Mouse (Mus musculus) neural tube, embryonic 15.5 days (tissue): ENCODE data around the gene Sgms1. TPM values are rescaled to one million over a fixed set of nuclear protein-coding genes. Genes with fewer than 3 reads are reported as not detected.

Source experiments
- ATAC-seq: fragments of 200-750 bp; cut with Nextera tagmentation; 2 replicates; pipeline ENCODE4 v1.8.0; 2017; ENCODE audit warnings: mild to moderate bottlenecking, moderate TSS enrichment, moderate library complexity; ENCODE audit not compliant: low FRiP score
- H3K27ac ChIP-seq: fragments of 300-500 bp; sonication (generic); replicated peaks from 2 replicates; pipeline ENCODE4 v1.5.1; 2015; ENCODE audit warnings: mild to moderate bottlenecking, inconsistent platforms
- H3K27me3 ChIP-seq: fragments of 300-500 bp; sonication (generic); replicated peaks from 2 replicates; pipeline ENCODE4 v1.6.1; 2015; ENCODE audit warnings: inconsistent platforms
- H3K36me3 ChIP-seq: fragments of 300-500 bp; sonication (generic); 2 replicates; pipeline ENCODE4 v1.6.1; 2015; ENCODE audit warnings: inconsistent platforms
- H3K4me1 ChIP-seq: fragments of 300-500 bp; sonication (generic); 2 replicates; pipeline ENCODE4 v1.6.1; 2015; ENCODE audit warnings: inconsistent platforms
- H3K4me2 ChIP-seq: fragments of 300-500 bp; sonication (generic); 2 replicates; pipeline ENCODE4 v1.6.1; 2015; ENCODE audit warnings: inconsistent platforms, mild to moderate bottlenecking, moderate library complexity
- H3K4me3 ChIP-seq: fragments of 300-500 bp; sonication (generic); replicated peaks from 2 replicates; pipeline ENCODE4 v1.5.1; 2015; ENCODE audit warnings: mild to moderate bottlenecking, inconsistent platforms
- H3K9ac ChIP-seq: fragments of 300-500 bp; sonication (generic); replicated peaks from 2 replicates; pipeline ENCODE4 v1.6.1; 2015; ENCODE audit warnings: mild to moderate bottlenecking, inconsistent platforms
- H3K9me3 ChIP-seq: fragments of 300-500 bp; sonication (generic); replicated peaks from 2 replicates; pipeline ENCODE4 v1.6.1; 2016; ENCODE audit warnings: inconsistent platforms
- WGBS: fragments of 180-500 bp; shearing (Covaris S2); methylation state at CpG from one replicate; pipeline ENCODE4 v1.1.7; 2015; ENCODE audit warnings: mixed read lengths; 5-methylcytosine and 5-hydroxymethylcytosine counted together
- polyA plus RNA-seq: library from polyadenylated mRNA; unstranded; fragments of >200 nt; fragmentation: Nextera tagmentation; extraction: Ambion mirVana; gene quantifications from 2 replicates; pipeline ENCODE4 v1.2.1, GENCODE M21; 2015

The Sgms1 gene
- polyA plus RNA-seq, 1 experiment from 2014 or later, result 24.6 TPM

DNA sequence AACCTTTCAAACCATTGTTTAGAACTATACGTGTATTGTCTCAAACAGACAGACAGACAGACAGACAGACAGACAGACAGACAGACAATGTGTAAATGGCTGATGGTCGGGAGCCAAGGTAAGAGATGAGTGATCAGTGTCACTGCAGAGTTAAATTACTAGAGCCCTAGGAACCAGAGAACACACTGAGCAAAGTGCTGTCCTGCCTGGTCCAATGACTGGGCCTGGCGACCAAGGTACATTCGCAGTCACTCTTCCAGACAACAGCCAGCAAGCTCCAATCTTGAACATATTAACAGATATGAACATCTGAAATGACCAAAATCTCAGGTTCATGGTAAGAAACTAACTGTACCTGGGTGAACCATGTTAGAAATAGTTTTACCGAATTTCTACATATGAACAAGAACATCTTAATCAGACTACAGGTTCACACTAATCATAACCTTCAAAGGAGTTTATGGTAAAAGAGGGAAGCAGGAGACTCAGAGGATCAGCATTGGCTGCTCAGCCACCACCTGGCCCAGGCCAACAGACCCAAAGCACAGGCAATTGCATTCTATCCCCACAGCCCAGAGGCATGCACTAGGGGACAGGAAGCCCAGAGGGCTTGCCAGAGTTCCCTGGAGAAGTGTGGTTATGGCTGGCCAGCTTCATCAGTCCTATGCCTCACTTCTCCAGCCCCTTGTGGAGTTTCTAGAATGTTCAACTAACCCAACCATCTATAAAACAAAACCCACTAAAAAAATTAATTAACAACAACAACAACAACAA is 104.6 kb downstream of the Sgms1 start:
- ATAC-seq, result no peak
- H3K9ac ChIP-seq, result no peak overlapping the region
- H3K4me2 ChIP-seq, result no peak overlapping the region
- no peak overlapping the region for H3K27ac ChIP-seq
- no peak overlapping the region for H3K4me3 ChIP-seq
- no peaks in the 10 kb centered on the region for H3K9me3 ChIP-seq
- no peaks in the 10 kb centered on the region for H3K27me3 ChIP-seq
- H3K36me3 ChIP-seq, result no peaks in the 10 kb centered on the region
- 93% methylated on average over 5 of the region's 5 CpGs for WGBS
- 0 out of 2 replicates have a peak, but pooled peaks cover 3% of the 10 kb centered on the region for H3K4me1 ChIP-seq

GRCm38 (mm10) chr19:32281917-32282316 is 107.6 kb downstream of the Sgms1 start:
- H3K4me1 ChIP-seq, result 0 out of 2 replicates have a peak, but pooled peaks cover 3% of the 10 kb centered on the region
- ATAC-seq, result no peak
- no peak overlapping the region for H3K4me3 ChIP-seq
- no peaks in the 10 kb centered on the region for H3K36me3 ChIP-seq
- H3K9me3 ChIP-seq, result no peaks in the 10 kb centered on the region
- H3K27me3 ChIP-seq, result no peaks in the 10 kb centered on the region
- 69% methylated on average over 4 of the region's 4 CpGs for WGBS
- H3K4me2 ChIP-seq, result no peak overlapping the region
- no peak overlapping the region for H3K27ac ChIP-seq
- H3K9ac ChIP-seq, result no peak overlapping the region

DNA sequence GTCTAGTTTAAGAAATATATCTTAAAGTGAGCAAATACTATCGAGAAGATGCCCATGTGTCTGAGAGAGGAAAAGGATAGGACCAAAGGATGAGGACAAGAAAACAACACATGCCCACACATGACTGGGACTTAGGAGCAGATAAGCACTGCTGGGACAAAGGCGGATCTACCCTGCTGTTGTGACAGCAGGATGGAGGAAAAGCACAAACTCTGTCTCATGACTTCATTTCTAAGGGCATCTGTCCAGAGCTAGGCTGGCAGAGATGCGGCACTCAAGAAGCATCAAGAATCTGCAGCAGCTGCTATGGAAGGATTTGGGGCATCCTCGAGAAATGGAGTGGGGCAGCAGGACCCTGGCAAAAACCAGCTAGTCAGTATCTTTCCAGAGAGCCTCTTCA is 109.1 kb downstream of the Sgms1 start:
- WGBS, result 93% methylated on average over 4 of the region's 4 CpGs
- Histone ChIP-seq H3K9ac (no peak overlapping the region), H3K27ac (no peak overlapping the region), H3K4me1 (0 out of 2 replicates have a peak, but pooled peaks cover 3% of the 10 kb centered on the region), H3K27me3 (no peaks in the 10 kb centered on the region), H3K36me3 (no peaks in the 10 kb centered on the region), H3K9me3 (no peaks in the 10 kb centered on the region), H3K4me3 (no peak overlapping the region), H3K4me2 (no peak overlapping the region)
- ATAC-seq, result no peak

DNA sequence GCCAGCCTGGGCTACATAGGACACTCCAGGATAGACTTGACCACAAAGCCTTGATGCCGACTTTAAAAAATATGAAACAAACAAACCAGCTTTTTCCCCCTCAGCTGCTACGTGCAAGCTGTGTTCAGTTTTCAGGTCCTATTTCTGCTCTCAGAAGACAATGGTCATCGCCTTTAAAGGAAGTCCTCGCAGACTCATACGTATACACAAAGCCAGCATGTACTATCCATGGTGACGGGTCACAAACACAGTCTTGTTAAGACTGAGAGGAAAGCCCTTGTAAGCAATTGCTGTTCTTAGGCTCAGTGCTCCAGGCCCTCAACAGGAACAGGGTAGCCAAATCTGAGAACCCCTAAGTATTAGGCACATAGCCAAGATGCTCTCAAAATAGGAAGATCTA is 110.1 kb downstream of the Sgms1 start:
- ATAC-seq, result no peak
- Histone ChIP-seq H3K27ac (no peak overlapping the region), H3K4me3 (no peak overlapping the region), H3K4me1 (0 out of 2 replicates have a peak, but pooled peaks cover 3% of the 10 kb centered on the region), H3K4me2 (no peak overlapping the region), H3K27me3 (no peaks in the 10 kb centered on the region), H3K9me3 (no peaks in the 10 kb centered on the region), H3K9ac (no peak overlapping the region), H3K36me3 (no peaks in the 10 kb centered on the region)
- WGBS, result 91% methylated on average over 6 of the region's 6 CpGs

DNA sequence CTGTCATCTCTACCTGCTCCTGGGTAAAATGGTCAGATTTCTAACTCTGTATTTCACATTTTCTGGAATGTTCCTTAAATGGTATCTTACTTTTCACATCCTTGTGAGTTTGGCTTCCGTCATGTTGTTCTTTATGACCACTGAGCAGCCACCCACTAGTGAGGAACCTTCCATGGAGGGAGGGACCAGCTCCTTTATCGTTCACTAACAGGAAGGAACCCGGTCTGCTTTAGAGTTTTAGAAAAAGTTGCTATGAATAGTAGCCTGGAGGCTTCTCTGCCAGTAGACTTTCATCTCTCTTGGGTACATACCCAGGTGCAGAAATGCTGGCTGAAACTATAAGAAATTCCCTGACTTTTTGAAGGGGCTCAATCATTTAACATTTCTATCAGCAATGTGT is 111.6 kb downstream of the Sgms1 start:
- peaks cover 5% of the 10 kb centered on the region; the same call in 1 of the 2 replicates for H3K4me1 ChIP-seq
- H3K4me2 ChIP-seq, result no peak overlapping the region
- no peak for ATAC-seq
- no peaks in the 10 kb centered on the region for H3K27me3 ChIP-seq
- H3K27ac ChIP-seq, result no peak overlapping the region
- H3K9ac ChIP-seq, result no peak overlapping the region
- 91% methylated on average over 3 of the region's 3 CpGs for WGBS
- no peak overlapping the region for H3K4me3 ChIP-seq
- no peaks in the 10 kb centered on the region for H3K36me3 ChIP-seq
- H3K9me3 ChIP-seq, result no peaks in the 10 kb centered on the region

DNA sequence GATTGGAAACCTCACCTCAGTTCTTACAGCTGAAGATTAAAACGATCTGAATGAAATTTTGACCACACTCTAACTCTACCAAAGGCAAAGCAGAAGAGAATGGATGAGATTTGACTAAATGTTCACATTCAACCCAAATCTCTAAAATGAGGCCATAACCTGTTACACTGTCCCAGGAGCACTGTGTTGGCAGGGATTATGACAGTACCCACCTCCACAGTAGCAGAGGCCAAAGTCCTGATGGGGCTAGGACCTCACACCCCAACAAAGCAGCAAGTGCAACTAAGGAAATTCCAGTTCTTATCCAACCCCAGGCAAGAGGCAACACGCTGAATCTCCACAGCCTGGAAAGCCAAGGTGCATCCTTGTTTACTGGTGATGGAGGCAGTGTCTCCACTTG is 112.2 kb downstream of the Sgms1 start:
- peaks cover 3% of the 10 kb centered on the region; the same call in 1 of the 2 replicates for H3K4me1 ChIP-seq
- no peaks in the 10 kb centered on the region for H3K27me3 ChIP-seq
- no peaks in the 10 kb centered on the region for H3K9me3 ChIP-seq
- WGBS, result 96% methylated on average over 2 of the region's 2 CpGs
- H3K9ac ChIP-seq, result no peak overlapping the region
- H3K27ac ChIP-seq, result no peak overlapping the region
- H3K36me3 ChIP-seq, result no peaks in the 10 kb centered on the region
- ATAC-seq, result no peak
- H3K4me3 ChIP-seq, result no peak overlapping the region
- no peak overlapping the region for H3K4me2 ChIP-seq

- H3K27ac ChIP-seq, result no peak overlapping the region
- peaks cover 2% of the 10 kb centered on the region; the same call in 1 of the 2 replicates for H3K4me1 ChIP-seq
- ATAC-seq, result no peak
- H3K4me2 ChIP-seq, result no peak overlapping the region
- WGBS, result 85% methylated on average over 8 of the region's 8 CpGs
- no peaks in the 10 kb centered on the region for H3K36me3 ChIP-seq
- no peaks in the 10 kb centered on the region for H3K27me3 ChIP-seq
- H3K9me3 ChIP-seq, result no peaks in the 10 kb centered on the region
- no peak overlapping the region for H3K9ac ChIP-seq
- H3K4me3 ChIP-seq, result no peak overlapping the region
Observed at GRCm38 (mm10) chr19:32276817-32277216, 112.7 kb downstream of the Sgms1 start.

- Histone ChIP-seq H3K4me1 (peaks cover 2% of the 10 kb centered on the region; the same call in 1 of the 2 replicates), H3K27ac (no peak overlapping the region), H3K27me3 (no peaks in the 10 kb centered on the region), H3K36me3 (no peaks in the 10 kb centered on the region), H3K9ac (no peak overlapping the region), H3K4me2 (no peak overlapping the region), H3K9me3 (no peaks in the 10 kb centered on the region), H3K4me3 (no peak overlapping the region)
- no peak for ATAC-seq
- WGBS, result 90% methylated on average over 5 of the region's 5 CpGs
Observed at GRCm38 (mm10) chr19:32276263-32276662, 113.3 kb downstream of the Sgms1 start.

GRCm38 (mm10) chr19:32275068-32275925 is 114.2 kb downstream of the Sgms1 start:
- Histone ChIP-seq H3K9me3 (no peaks in the 10 kb centered on the region), H3K4me1 (peaks cover 2% of the 10 kb centered on the region; the same call in 1 of the 2 replicates), H3K4me3 (no peak overlapping the region), H3K27me3 (no peaks in the 10 kb centered on the region), H3K4me2 (no peak overlapping the region), H3K9ac (no peak overlapping the region), H3K27ac (no peak overlapping the region), H3K36me3 (no peaks in the 10 kb centered on the region)
- WGBS, result 83% methylated on average over 14 of the region's 14 CpGs
- no peak for ATAC-seq

- no peak overlapping the region for H3K27ac ChIP-seq
- 68% methylated on average over 2 of the region's 2 CpGs for WGBS
- ATAC-seq, result no peak
Observed at GRCm38 (mm10) chr19:32274145-32274544, 115.4 kb downstream of the Sgms1 start.

DNA sequence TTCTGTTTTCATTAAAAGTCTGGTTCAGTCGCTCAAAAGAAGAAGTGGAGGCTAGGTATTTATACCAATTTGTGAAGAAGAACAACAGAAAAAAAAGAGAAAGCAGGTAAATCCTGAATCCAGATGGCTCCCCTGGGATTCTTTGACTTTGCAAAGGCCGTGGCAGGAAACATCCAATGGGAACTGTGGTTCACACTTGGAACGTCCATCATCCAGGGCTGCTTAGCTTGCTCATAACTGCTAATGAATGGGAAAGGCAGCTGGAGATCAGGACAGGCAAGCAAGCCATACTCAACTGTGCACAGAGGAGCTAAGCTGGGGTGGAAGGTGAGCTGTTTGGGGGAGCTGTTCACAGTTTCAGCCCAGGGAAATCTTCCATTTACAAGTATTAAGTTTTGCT is 115.8 kb downstream of the Sgms1 start:
- Histone ChIP-seq H3K4me3 (no peak overlapping the region), H3K27me3 (no peaks in the 10 kb centered on the region), H3K27ac (no peak overlapping the region), H3K9me3 (no peaks in the 10 kb centered on the region), H3K4me2 (no peak overlapping the region), H3K9ac (no peak overlapping the region), H3K4me1 (peaks cover 2% of the 10 kb centered on the region; the same call in 1 of the 2 replicates), H3K36me3 (no peaks in the 10 kb centered on the region)
- ATAC-seq, result no peak
- 51% methylated on average over 3 of the region's 3 CpGs for WGBS

More at GRCm38 (mm10) chr19:32274145-32274544, 115.4 kb downstream of the Sgms1 start:
- Histone ChIP-seq H3K4me1 (peaks cover 2% of the 10 kb centered on the region; the same call in 1 of the 2 replicates), H3K27me3 (no peaks in the 10 kb centered on the region), H3K36me3 (no peaks in the 10 kb centered on the region), H3K9ac (no peak overlapping the region), H3K4me3 (no peak overlapping the region), H3K4me2 (no peak overlapping the region), H3K9me3 (no peaks in the 10 kb centered on the region)
